Mouse (Mus musculus) G1E-ER4 (cell line): ENCODE results near the gene Tcirg1. TPM values are rescaled to one million over a fixed set of nuclear protein-coding genes. Genes with fewer than 3 reads are reported as not detected.

Source experiments
- GATA1 ChIP-seq: IDR thresholded peaks from one replicate; pipeline ENCODE4 v1.8.0; 2012; ENCODE audit warnings: low read length, inconsistent platforms
- polyA plus RNA-seq: library from polyadenylated mRNA; stranded (reverse); fragments of >175 nt; gene quantifications from 2 replicates; pipeline ENCODE4 v1.2.3, GENCODE M21; 2012

The Tcirg1 gene
- 34.5 and 39.3 TPM in 2 replicates for polyA plus RNA-seq

GRCm38 (mm10) chr19:3906795-3907786 is at the start of gene Tcirg1:
TSS of gene Tcirg1 (minus strand) at chr19:3907133.
- TF ChIP-seq GATA1 = no peak

- TF ChIP-seq GATA1 = no peak
Observed at GRCm38 (mm10) chr19:3955804-3956203, 48.9 kb upstream of the Tcirg1 start.

DNA sequence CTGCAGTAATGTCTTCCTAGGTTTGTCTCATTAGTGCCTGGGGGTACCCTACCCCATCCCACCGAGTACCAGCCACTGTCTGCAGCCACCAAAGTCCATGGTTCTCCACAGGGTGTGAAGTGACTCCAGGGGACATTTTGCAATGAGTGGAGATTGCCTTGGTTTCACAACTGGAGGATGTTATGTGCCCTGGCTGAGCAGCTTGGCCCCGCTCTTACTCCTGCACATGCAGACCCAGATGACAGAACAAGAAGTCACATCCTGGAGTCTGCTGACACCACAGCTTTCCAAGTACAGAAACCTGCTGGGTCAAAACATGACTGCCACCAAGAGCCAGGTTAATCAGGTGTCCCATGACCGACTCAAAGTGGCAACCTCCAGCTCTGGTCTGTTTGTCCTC is 48.1 kb upstream of the Tcirg1 start:
- no peak for TF ChIP-seq GATA1

DNA sequence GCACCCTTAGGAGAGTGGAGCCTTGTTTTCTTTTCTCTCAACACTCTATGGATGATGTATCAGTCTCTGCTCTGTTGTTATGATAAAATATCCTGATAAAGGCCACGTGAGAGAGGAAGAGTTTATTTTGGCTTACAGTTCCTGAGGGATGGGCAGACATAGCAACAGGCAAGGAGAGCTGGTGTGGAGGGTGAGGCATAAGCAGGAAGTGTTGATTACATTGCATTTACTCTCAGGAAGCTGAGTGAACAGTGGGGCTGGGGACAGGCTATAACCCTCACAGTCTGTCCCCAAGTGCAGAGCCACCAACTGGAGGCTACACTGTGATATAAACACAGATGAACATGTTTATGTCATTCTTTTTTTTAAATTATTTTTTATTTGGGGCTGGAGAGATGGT is 45.2 kb upstream of the Tcirg1 start:
- no peak for TF ChIP-seq GATA1

DNA sequence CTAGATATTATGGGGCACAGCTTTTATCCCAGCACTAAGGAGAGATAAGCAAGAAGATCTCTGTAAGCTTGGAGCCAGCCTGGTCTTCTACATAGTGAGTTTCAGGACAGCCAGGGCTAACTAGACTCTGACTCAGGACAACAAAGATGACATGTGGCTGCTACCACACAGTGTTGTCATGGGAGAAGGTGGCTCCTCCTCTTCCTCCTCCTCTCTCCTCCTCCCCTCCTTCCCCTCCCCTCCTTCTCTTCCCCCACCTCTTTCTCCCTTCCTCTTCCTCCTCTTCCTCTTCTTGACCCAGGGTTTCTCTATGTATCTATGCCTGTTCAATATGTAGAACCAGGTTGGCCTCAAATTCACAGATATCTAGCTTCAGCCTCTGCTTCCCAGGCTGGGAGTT is 44.5 kb upstream of the Tcirg1 start:
- TF ChIP-seq GATA1 = no peak

GRCm38 (mm10) chr19:3950331-3950730 is 43.4 kb upstream of the Tcirg1 start:
- no peak for TF ChIP-seq GATA1

- TF ChIP-seq GATA1 = no peak
Observed at GRCm38 (mm10) chr19:3948546-3948945, 41.6 kb upstream of the Tcirg1 start.

DNA sequence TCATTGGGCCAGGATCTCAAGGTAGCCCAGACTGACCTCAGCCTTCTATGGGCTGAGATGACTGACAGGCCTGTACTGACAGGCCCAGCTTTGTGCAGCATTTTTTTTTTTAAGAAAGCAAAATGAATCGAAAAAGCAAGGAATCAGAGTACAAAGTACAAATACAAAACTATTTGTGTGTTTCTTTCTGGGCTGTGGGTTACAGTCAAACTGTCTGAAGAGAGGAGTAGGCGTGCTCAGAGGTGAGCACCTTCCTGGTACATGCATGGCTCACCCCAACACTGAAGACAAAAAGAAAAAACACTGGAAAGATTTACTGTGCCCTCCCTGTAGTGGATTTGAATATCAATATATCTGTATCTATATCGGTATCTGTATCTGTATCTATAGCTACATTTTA is 40.9 kb upstream of the Tcirg1 start:
- TF ChIP-seq GATA1 = no peak

- no peak for TF ChIP-seq GATA1
Observed at GRCm38 (mm10) chr19:3946715-3947114, 39.8 kb upstream of the Tcirg1 start.

GRCm38 (mm10) chr19:3945872-3946564 is 39.1 kb upstream of the Tcirg1 start:
- no peak for TF ChIP-seq GATA1

DNA sequence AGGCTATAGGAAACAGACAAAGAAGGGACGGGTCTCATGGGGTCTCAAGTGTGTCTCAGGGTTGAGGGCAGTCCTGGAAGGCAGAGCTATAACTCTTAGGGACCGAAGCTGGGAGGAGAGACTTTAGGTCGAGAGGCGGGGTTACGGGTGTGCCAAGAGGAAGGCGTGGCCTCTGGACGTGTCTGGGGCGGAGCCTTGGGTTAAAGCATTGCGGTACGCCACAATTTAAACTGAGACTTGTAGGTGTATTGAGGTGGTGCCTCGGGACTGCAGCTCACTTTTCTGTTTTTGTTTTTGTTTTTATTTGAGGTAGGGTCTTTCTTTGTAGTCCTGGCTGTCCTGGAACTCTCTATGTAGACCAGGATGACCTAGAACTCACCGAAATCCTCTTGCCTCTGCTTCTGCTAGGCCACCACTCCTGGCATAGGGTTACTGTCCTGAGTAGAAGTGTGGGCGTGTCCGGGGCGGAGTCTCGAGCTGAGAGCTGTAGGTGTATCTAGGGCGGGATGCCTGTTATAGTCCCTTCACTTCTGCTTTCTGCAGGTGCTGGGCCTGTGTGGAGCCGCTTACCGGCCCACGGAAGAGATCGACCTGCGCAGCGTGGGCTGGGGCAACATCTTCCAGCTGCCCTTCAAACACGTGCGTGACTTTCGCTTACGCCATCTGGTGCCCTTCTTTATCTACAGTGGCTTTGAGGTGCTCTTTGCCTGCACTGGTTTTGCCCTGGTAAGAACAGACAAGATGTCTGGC is 36.2 kb upstream of the Tcirg1 start:
- no peak for TF ChIP-seq GATA1

DNA sequence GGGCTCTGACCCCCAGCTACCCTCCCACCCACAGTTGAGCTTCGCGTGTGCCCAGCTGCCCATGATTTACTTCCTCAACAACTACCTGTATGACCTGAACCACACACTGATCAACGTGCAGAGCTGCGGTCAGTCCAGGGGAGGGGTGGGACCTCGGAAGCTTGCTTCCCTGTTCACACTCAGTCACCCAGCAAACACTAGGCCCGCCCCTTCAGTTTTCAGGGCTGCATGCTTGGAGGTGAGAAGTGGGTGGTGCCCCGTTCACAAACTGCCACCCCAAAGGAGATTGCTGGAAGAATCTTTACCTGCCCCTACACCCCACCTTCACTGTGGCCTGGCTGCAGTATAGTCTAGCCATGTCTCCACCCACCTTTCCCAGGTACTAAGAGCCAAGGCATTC is 35.4 kb upstream of the Tcirg1 start:
- no peak for TF ChIP-seq GATA1

DNA sequence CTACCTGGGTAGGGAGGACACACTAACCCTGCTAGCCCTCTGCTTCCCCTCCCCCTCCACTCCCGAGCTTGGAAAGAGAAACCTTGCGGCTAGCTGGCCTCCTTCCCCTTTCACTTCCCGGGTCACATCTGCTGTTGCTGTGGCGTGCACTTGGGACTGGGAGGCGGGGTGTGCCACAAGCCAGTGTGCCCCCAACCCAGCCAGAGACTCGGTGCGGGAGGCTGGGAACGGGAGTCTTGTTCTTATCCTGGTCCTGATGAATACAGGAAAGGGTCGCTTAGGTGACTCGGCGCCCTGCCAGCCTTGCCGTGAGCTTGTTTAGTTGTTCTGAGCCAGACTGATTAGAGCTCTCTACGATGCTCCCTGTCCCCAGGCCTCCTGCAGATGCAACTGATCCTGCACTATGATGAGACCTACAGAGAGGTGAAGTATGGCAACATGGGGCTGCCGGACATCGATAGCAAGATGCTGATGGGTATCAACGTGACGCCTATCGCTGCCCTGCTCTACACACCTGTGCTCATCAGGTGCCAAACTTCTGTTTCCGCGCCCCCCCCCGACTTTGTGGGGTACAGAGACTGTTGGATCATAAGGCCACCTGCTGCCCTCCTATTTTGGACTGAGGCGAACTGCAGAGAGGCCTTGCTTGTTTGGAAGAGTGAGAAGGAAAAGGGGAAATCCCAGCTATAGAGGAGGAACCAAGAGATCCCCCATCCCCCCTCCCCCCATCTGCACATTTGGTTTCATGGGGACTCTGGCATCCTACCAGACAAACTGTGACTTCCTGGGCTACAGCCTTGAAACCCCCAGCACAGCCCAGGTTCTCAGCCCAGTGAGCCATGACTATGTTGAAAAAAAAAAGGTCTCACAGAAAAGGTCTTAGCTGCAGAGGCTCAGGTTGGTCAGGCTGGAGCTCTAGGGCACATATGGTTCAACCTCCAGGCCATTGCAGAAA is 29.2 kb upstream of the Tcirg1 start:
- no peak for TF ChIP-seq GATA1

GRCm38 (mm10) chr19:3935032-3935895 is 28.3 kb upstream of the Tcirg1 start, which contains the start of gene Unc93b1:
TSS of gene Unc93b1 (plus strand) at chr19:3935186.
- TF ChIP-seq GATA1 = no peak

GRCm38 (mm10) chr19:3931716-3932115 is 24.8 kb upstream of the Tcirg1 start:
- TF ChIP-seq GATA1 = no peak
